Mouse (Mus musculus) hindbrain, embryonic 10.5 days (tissue): ENCODE measurements around the gene Calhm1. TPM values are rescaled to one million over a fixed set of nuclear protein-coding genes. Genes with fewer than 3 reads are reported as not detected.
A peak's percentile ranks its signal among the peaks of the same experiment; 100 is the strongest.

ENCODE experiments used
- DNase-seq: peaks from one replicate; pipeline ENCODE4 v3.0.0-alpha.2; 2017; ENCODE audit warnings: low spot score
- H3K27ac ChIP-seq: fragments of 300-500 bp; sonication (generic); 2 replicates; pipeline ENCODE4 v1.5.1; 2016; ENCODE audit warnings: mild to moderate bottlenecking, moderate library complexity
- H3K27me3 ChIP-seq: fragments of 300-500 bp; sonication (generic); 2 replicates; pipeline ENCODE4 v1.6.1; 2016; ENCODE audit warnings: mild to moderate bottlenecking; ENCODE audit not compliant: poor library complexity, insufficient read depth, severe bottlenecking
- H3K36me3 ChIP-seq: fragments of 300-500 bp; sonication (generic); 2 replicates; pipeline ENCODE4 v1.6.1; 2016; ENCODE audit warnings: mild to moderate bottlenecking, moderate library complexity
- H3K4me1 ChIP-seq: fragments of 300-500 bp; sonication (generic); replicated peaks from 2 replicates; pipeline ENCODE4 v1.6.1; 2016; ENCODE audit warnings: mild to moderate bottlenecking
- H3K4me3 ChIP-seq: fragments of 300-500 bp; sonication (generic); 2 replicates; pipeline ENCODE4 v1.5.1; 2016; ENCODE audit warnings: mild to moderate bottlenecking, moderate library complexity
- H3K9me3 ChIP-seq: fragments of 300-500 bp; sonication (generic); 2 replicates; pipeline ENCODE4 v1.6.1; 2016; ENCODE audit warnings: mild to moderate bottlenecking, moderate library complexity
- WGBS: fragments of 180-500 bp; shearing (Covaris S2); methylation state at CpG from one replicate; pipeline ENCODE4 v1.1.7; 2016; 5-methylcytosine and 5-hydroxymethylcytosine counted together
- polyA plus RNA-seq: library from polyadenylated mRNA; unstranded; fragments of >200 nt; fragmentation: Nextera tagmentation; extraction: Ambion mirVana; gene quantifications from 2 replicates; pipeline ENCODE4 v1.2.1, GENCODE M21; 2016

The Calhm1 gene
- polyA plus RNA-seq, 1 experiment from 2014 or later: not detected

- Histone ChIP-seq H3K4me1 (peaks cover 14% of the 10 kb centered on the region), H3K27ac (no peak overlapping the region), H3K36me3 (no peaks in the 10 kb centered on the region), H3K4me3 (no peak overlapping the region), H3K27me3 (peaks cover 44% of the 10 kb centered on the region), H3K9me3 (no peaks in the 10 kb centered on the region)
- DNase-seq: peak; percentile 20
- 59% methylated on average over 3 of the region's 3 CpGs for WGBS
These were observed 30.5 kb upstream of the Calhm1 start for GRCm38 (mm10) chr19:47174515-47174914.

DNA sequence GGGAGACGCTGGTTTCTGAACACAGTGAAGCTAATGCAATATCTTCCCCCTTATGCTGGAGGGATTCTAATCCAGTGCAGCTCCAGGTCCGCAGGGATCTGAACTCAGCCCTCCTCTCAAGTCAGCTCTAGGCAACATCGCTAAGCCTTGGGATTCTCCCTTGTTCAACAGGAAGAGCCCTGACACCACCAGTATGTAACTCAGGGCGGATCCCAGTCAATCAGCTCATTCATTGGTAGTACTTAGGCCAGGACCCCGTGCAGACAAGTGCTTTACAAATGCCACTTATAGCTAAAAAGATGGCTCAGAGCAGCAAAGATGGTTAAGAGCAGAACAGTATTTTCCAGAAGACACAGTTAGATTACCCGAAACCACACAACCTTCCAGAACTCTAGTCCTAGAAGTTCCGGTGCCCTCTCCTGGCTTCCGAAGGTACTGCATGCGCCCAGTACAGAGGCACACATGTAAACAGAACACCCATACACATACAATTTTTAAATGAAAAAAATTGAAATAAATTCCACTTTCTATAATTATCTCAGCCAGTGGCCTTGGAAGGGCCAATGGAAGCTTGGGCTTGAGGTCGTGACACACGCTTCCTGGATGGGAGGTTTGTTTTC, 24.8 kb upstream of the Calhm1 start:
- H3K4me1 ChIP-seq: peaks cover 24% of the 10 kb centered on the region
- H3K4me3 ChIP-seq: peak overlapping the region; percentile 27; the same call in 1 of the 2 replicates
- no peaks in the 10 kb centered on the region for H3K9me3 ChIP-seq
- 0 out of 2 replicates have a peak overlapping the region, but pooled peaks have one; percentile 29 for H3K27ac ChIP-seq
- H3K27me3 ChIP-seq: no peaks in the 10 kb centered on the region; the same call in 1 of the 2 replicates
- H3K36me3 ChIP-seq: no peaks in the 10 kb centered on the region
- DNase-seq: peak; percentile 86
- WGBS: 31% methylated on average over 11 of the region's 11 CpGs

GRCm38 (mm10) chr19:47168223-47168622, 24.2 kb upstream of the Calhm1 start:
- 9% methylated on average over 13 of the region's 13 CpGs for WGBS
- peak; percentile 43 for DNase-seq
- Histone ChIP-seq H3K27ac (peak overlapping the region; percentile 29; the same call in 1 of the 2 replicates), H3K4me3 (peak overlapping the region; percentile 27), H3K27me3 (no peaks in the 10 kb centered on the region; the same call in 1 of the 2 replicates), H3K36me3 (no peaks in the 10 kb centered on the region), H3K4me1 (peaks cover 24% of the 10 kb centered on the region), H3K9me3 (no peaks in the 10 kb centered on the region)

DNA sequence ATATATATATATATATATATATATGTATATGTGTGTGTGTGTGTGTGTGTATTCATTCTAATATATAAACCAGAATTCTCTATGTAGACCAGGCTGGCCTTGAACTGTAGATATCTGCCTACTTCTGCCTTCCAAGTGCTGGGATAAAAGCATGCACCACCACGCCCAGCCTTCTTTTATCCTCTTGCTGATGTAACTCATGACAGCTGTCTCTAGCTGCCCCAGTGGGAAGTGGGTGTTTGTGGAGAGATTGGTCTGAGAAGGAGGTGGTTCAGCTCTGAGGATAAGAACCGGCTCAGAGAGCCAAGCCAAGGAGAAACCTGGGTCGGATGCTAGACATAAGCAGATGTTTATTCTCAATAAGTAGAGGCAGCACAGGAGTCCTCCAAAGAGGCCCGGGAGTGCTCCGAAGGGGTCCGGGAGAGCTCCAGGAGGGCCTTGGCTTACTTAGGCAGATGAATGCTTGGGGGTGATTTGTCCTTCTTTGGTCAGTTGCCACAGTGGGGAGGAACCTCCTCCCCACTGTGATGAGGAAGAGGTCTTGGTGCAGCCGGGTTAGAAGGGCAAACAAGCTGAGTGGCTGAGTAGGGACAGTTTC, 23.7 kb upstream of the Calhm1 start:
- Histone ChIP-seq H3K4me3 (no peak overlapping the region), H3K27ac (peak overlapping the region; percentile 3; the same call in 1 of the 2 replicates), H3K27me3 (no peaks in the 10 kb centered on the region; the same call in 1 of the 2 replicates), H3K4me1 (peaks cover 24% of the 10 kb centered on the region), H3K36me3 (no peaks in the 10 kb centered on the region), H3K9me3 (no peaks in the 10 kb centered on the region)
- 57% methylated on average over 7 of the region's 7 CpGs for WGBS
- DNase-seq: no peak

- DNase-seq: peak; percentile 42
- Histone ChIP-seq H3K4me1 (peaks cover 24% of the 10 kb centered on the region), H3K27me3 (no peaks in the 10 kb centered on the region; the same call in 1 of the 2 replicates), H3K27ac (peak overlapping the region; percentile 74; the same call in 1 of the 2 replicates), H3K9me3 (no peaks in the 10 kb centered on the region), H3K36me3 (no peaks in the 10 kb centered on the region), H3K4me3 (no peak overlapping the region)
- 21% methylated on average over 3 of the region's 3 CpGs for WGBS
These were observed 22.7 kb upstream of the Calhm1 start for GRCm38 (mm10) chr19:47166758-47167157.

GRCm38 (mm10) chr19:47163176-47163744, 19.2 kb upstream of the Calhm1 start:
- no peak for DNase-seq
- 90% methylated on average over 6 of the region's 6 CpGs for WGBS
- no peaks in the 10 kb centered on the region for H3K27me3 ChIP-seq
- no peaks in the 10 kb centered on the region for H3K9me3 ChIP-seq
- H3K27ac ChIP-seq: no peak overlapping the region
- no peak overlapping the region for H3K4me3 ChIP-seq
- peaks cover 18% of the 10 kb centered on the region for H3K4me1 ChIP-seq
- no peaks in the 10 kb centered on the region for H3K36me3 ChIP-seq

- Histone ChIP-seq H3K27me3 (no peaks in the 10 kb centered on the region), H3K9me3 (no peaks in the 10 kb centered on the region), H3K27ac (no peak overlapping the region), H3K4me1 (peaks cover 5% of the 10 kb centered on the region), H3K4me3 (no peak overlapping the region), H3K36me3 (no peaks in the 10 kb centered on the region)
- no peak for DNase-seq
- 69% methylated on average over 4 of the region's 4 CpGs for WGBS
These were observed 17.6 kb upstream of the Calhm1 start for GRCm38 (mm10) chr19:47161669-47162068.

DNA sequence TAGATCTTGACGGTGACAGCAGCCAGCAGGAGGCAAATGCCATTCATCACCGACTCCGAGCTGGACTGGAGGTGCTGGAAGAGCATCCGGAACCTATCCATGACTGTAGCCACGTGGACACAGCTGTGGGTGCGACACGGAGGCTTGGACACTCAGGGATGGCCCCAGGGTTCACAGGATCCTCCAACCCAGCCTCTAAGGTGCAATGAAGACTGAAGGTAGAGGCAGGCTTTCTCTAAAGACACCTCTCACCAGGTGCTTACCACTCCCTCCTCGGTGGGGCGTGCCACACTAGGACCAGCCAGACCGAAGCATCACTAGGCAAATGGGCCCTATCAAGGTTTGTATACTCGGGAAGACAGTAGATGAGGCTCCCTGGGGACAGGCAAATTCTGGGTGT, 13.6 kb upstream of the Calhm1 start, which contains the start of gene Calhm3:
Gene Calhm3, minus strand, starts transcription at position 101 of the 400 bp plus-strand sequence.
- 81% methylated on average over 11 of the region's 11 CpGs for WGBS
- no peaks in the 10 kb centered on the region for H3K4me1 ChIP-seq
- no peaks in the 10 kb centered on the region for H3K36me3 ChIP-seq
- no peak for DNase-seq
- H3K27me3 ChIP-seq: peaks cover 4% of the 10 kb centered on the region
- H3K9me3 ChIP-seq: no peaks in the 10 kb centered on the region
- no peak within 1 kb of the TSS for H3K27ac ChIP-seq
- H3K4me3 ChIP-seq: no peak within 1 kb of the TSS

DNA sequence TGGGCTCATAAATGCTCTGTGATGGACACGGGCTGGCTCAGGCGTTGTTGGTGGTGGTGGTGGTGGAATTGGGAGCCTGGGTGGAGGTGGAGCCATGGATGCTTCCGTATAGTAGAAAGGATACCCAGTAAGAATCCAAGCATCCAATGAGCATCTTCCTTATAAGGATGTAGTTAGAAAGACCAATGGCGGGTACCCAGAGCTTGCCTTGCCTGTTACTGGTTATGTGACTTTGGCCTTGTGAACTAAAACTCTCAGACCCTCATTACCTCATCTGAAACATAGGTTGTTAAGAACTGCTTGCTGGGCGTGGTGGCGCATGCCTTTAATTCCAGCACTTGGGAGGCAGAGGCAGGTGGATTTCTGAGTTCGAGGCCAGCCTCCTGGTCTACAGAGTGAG, 9.7 kb upstream of the Calhm1 start:
- WGBS: 87% methylated on average over 7 of the region's 7 CpGs
- H3K4me3 ChIP-seq: no peak overlapping the region

DNA sequence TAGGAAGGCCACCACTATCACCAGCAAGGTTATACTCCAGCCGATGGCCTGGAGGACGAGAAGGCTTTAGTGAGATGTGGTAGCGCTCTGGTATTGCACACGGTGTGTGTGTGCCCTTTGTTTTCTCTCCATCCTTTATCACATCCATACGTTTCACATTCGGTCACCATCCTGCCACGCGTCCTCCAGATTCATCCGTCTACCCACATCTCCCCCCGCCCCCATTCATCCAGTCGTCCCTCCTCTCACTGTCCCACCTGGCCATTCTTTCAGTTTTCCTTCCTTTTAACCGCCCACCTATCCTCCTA, 8.0 kb upstream of the Calhm1 start:
- no peaks in the 10 kb centered on the region for H3K36me3 ChIP-seq

More for the DNA sequence above, 9.7 kb upstream of the Calhm1 start:
- no peaks in the 10 kb centered on the region for H3K36me3 ChIP-seq
- H3K4me1 ChIP-seq: no peaks in the 10 kb centered on the region; the same call in 1 of the 2 replicates
- no peak for DNase-seq
- H3K9me3 ChIP-seq: no peaks in the 10 kb centered on the region
- H3K27me3 ChIP-seq: peaks cover 31% of the 10 kb centered on the region
- no peak overlapping the region for H3K27ac ChIP-seq

GRCm38 (mm10) chr19:47151332-47152061, 7.4 kb upstream of the Calhm1 start:
- Histone ChIP-seq H3K9me3 (no peaks in the 10 kb centered on the region), H3K4me3 (peak overlapping the region; percentile 50), H3K27ac (peak overlapping the region; percentile 23; the same call in 1 of the 2 replicates), H3K27me3 (peaks cover 31% of the 10 kb centered on the region), H3K36me3 (no peaks in the 10 kb centered on the region), H3K4me1 (no peaks in the 10 kb centered on the region; the same call in none of the 2 replicates)
- DNase-seq: peak; percentile 22
- WGBS: 25% methylated on average over 32 of the region's 32 CpGs

More for the DNA sequence above, 8.0 kb upstream of the Calhm1 start:
- Histone ChIP-seq H3K9me3 (no peaks in the 10 kb centered on the region), H3K4me1 (no peaks in the 10 kb centered on the region; the same call in 1 of the 2 replicates), H3K27me3 (peaks cover 31% of the 10 kb centered on the region), H3K27ac (0 out of 2 replicates have a peak overlapping the region, but pooled peaks have one; percentile 23), H3K4me3 (peak overlapping the region; percentile 50)
- WGBS: 61% methylated on average over 12 of the region's 12 CpGs
- DNase-seq: no peak

- no peaks in the 10 kb centered on the region; the same call in none of the 2 replicates for H3K4me1 ChIP-seq
- 66% methylated on average over 4 of the region's 4 CpGs for WGBS
- no peak overlapping the region for H3K4me3 ChIP-seq
- H3K27ac ChIP-seq: no peak overlapping the region
- peaks cover 31% of the 10 kb centered on the region for H3K27me3 ChIP-seq
- H3K9me3 ChIP-seq: no peaks in the 10 kb centered on the region
- H3K36me3 ChIP-seq: no peaks in the 10 kb centered on the region
- no peak for DNase-seq
These were observed 5.8 kb upstream of the Calhm1 start for GRCm38 (mm10) chr19:47149854-47150253.
